Mouse (Mus musculus) G1E (cell line): ENCODE data around the gene Fastkd5. TPM values are rescaled to one million over a fixed set of nuclear protein-coding genes. Genes with fewer than 3 reads are reported as not detected.

ENCODE experiments used
- ATAC-seq: 2 replicates; pipeline ENCODE4 v1.8.0; 2016; ENCODE audit warnings: mild to moderate bottlenecking; ENCODE audit not compliant: insufficient number of reproducible peaks, poor library complexity, low FRiP score, severe bottlenecking; ENCODE audit errors: extremely low read depth
- DNase-seq: peaks from one replicate; pipeline ENCODE4 v3.0.0; 2012; ENCODE audit warnings: low spot score
- H3K27me3 ChIP-seq: 2 replicates; pipeline ENCODE4 v1.6.1; 2012; ENCODE audit warnings: mild to moderate bottlenecking, low read length, inconsistent platforms; ENCODE audit not compliant: insufficient read depth
- H3K36me3 ChIP-seq: replicated peaks from 2 replicates; pipeline ENCODE3; 2012; ENCODE audit warnings: mild to moderate bottlenecking, inconsistent platforms
- H3K4me1 ChIP-seq: 2 replicates; pipeline ENCODE4 v1.6.1; 2012; ENCODE audit warnings: low read depth, low read length, inconsistent platforms, mixed read lengths; ENCODE audit not compliant: insufficient read depth
- H3K4me3 ChIP-seq: 2 replicates; pipeline ENCODE4 v1.5.1; 2012; ENCODE audit warnings: low read depth, mild to moderate bottlenecking, inconsistent platforms, low read length, moderate library complexity, mixed read lengths
- H3K9me3 ChIP-seq: replicated peaks from 2 replicates; pipeline ENCODE4 v1.6.1; 2012; ENCODE audit warnings: inconsistent platforms
- CTCF ChIP-seq: IDR thresholded peaks from 2 replicates; pipeline ENCODE4 v1.5.1; 2012; ENCODE audit warnings: low read depth, low read length, inconsistent platforms, mixed read lengths
- GATA1 ChIP-seq: IDR thresholded peaks from 2 replicates; pipeline ENCODE4 v1.6.1; 2012; ENCODE audit warnings: borderline replicate concordance, low read length, inconsistent platforms, mixed read lengths
- GATA2 ChIP-seq: IDR thresholded peaks from 2 replicates; pipeline ENCODE4 v1.6.1; 2012; ENCODE audit warnings: low read depth, low read length, inconsistent platforms, borderline replicate concordance
- POLR2AphosphoS5 ChIP-seq: IDR thresholded peaks from 2 replicates; pipeline ENCODE4 v1.6.1; 2012; ENCODE audit warnings: low read depth, low read length, inconsistent platforms; ENCODE audit not compliant: insufficient replicate concordance
- TAL1 ChIP-seq: conservative IDR thresholded peaks from 2 replicates; pipeline ENCODE4 v1.6.1; 2012; ENCODE audit warnings: low read depth, low read length, inconsistent platforms, mixed read lengths
- polyA plus RNA-seq: library from polyadenylated mRNA; stranded (reverse); fragments of >175 nt; gene quantifications from 2 replicates; pipeline ENCODE4 v1.2.3, GENCODE M21; 2012
- total RNA-seq, 2 experiments: library from RNA; stranded (forward) in 1 of 2; stranded (reverse) in 1 of 2; fragments of 200-1000 nt in 1 of 2; fragments of >200 nt in 1 of 2; fragmentation: Nextera tagmentation in 1 of 2; gene quantifications; 2 replicates each; pipeline ENCODE4 v1.2.3; 2014 to 2017

Fastkd5 gene
- total and polyA plus RNA-seq, 3 experiments, result 1.3 to 29.9 (median 20.5) TPM

DNA sequence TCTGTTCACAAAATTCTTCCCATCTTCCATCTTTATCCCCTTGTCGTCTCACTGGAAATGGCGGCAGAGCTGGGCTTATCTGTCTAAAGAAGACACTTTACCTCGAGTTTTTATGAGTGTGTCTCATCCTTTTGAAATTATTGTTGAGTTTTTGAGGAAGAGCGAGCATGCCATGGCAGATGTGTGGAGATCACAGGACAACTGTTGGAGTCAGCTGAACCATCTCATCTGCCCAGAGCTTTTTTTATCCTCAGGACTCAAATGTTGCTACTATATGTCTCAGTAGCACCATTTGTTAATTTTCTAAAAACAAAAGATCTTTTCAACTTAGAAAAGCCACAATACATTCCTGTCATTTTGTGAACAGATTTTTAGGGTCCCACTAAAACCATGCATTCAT is 15.4 kb upstream of the Fastkd5 start:
- no peak overlapping the region for H3K4me3 ChIP-seq
- H3K4me1 ChIP-seq, result peaks cover 11% of the 10 kb centered on the region
- ATAC-seq (no peak), DNase-seq (no peak)
- TF ChIP-seq TAL1, result no peak
- no peak for TF ChIP-seq POLR2AphosphoS5
- no peak for TF ChIP-seq GATA1
- no peak for TF ChIP-seq CTCF
- TF ChIP-seq GATA2, result no peak
- H3K27me3 ChIP-seq, result peaks cover 17% of the 10 kb centered on the region
- no peaks in the 10 kb centered on the region for H3K9me3 ChIP-seq
- peaks cover 21% of the 10 kb centered on the region for H3K36me3 ChIP-seq

DNA sequence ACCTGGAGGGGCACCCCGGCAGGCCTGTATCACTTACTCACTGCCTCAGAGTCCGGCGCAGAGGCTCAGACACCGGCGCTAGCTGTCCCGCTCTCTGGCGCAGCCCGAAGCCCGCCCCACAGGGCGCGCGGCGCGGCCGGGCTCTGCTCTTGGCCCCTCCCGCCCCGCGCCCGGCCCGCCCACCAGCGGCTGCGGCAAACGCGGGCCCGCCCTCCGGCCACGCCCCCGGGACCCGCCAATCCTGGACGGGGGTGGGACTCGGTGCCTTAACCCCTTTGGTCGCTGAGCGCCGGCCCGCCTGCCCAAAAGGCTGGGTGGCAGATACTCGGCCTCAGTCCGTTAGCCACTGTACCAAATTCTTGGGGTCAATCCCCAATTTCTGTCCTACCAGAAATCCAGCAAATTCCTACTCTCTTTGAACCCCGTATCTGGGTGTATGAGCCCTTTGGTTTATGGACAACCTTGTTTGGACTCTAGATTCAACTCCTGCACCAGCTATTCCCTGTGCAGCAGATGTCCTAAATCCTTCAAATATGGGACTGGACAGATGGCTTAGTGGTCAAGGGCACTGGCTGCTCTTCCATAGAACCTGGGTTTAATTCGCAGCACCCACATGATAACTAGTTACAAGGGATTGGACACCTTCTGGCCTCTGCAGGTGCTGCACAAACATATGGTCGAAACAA is 13.0 kb upstream of the Fastkd5 start, which contains the start of gene Lzts3:
Gene Lzts3 (minus strand): TSS at position 120 of the 686 bp plus-strand sequence.
- DNase-seq (peak; percentile 96), ATAC-seq (peak; percentile 85)
- Histone ChIP-seq H3K4me3 (peak within 1 kb of the TSS; percentile 74), H3K27me3 (peaks cover 35% of the 10 kb centered on the region), H3K4me1 (peaks cover 17% of the 10 kb centered on the region), H3K9me3 (no peaks in the 10 kb centered on the region), H3K36me3 (peaks cover 8% of the 10 kb centered on the region)
- TF ChIP-seq GATA1 (no peak), GATA2 (no peak)

DNA sequence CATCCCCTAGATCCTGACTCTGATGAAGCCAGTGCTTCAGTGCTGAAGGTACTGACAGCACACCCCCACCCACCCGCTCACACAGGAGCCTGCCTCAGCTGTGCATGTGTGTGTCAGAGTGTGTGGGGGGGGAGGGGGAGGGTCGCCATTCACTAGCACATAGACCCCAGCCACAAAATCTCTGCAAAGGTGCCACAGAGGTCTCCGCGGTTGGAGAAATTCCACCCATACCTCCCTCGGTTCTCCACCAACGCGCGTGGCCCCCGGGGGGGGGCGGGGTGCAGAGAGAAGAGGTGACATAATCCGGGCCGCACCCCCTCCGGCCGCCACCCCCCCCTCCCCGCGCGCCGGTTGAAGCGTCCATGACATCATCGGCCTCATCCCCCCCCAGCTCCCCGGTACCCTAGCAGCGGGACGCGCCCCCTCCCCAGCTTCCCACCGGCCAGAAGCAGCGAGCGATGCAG is 12.4 kb upstream of the Fastkd5 start:
- Histone ChIP-seq H3K4me1 (peaks cover 17% of the 10 kb centered on the region), H3K36me3 (peaks cover 8% of the 10 kb centered on the region), H3K9me3 (no peaks in the 10 kb centered on the region), H3K27me3 (peaks cover 38% of the 10 kb centered on the region), H3K4me3 (peak overlapping the region; percentile 74)
- no peak for TF ChIP-seq TAL1
- ATAC-seq, result no peak
- no peak for DNase-seq

DNA sequence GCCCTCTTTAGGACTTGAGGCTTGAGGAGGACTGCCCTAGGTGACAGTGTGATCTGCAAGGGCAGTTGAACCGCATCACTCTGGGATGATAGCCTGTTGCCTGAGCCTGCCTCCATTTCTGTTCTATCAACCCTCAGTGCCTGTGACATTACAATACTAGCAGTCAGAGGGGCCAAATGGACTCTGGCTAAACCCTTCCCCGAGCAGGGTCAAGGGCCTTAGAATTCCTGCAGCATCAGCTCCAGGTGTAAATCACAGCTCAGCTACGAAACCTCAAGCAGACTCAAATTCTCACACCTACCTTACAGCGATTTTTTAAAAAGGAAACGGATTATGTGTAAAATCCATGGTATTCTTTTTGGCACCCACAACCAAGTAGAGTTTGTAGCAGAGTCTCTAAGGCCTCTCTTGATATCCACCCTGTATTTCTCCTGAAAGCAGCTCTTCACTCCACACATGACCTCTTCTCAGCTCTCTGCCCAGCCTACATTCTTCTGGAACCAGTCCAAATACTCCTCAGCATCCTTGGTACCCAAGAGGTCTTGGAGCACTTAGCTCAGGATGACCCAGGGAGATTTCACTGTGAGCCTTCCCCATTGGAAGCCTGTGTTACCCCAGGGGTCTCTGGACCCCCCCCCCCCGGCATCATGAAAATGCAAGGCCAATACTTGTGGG is 11.7 kb upstream of the Fastkd5 start:
- Histone ChIP-seq H3K9me3 (no peaks in the 10 kb centered on the region), H3K27me3 (peaks cover 43% of the 10 kb centered on the region)
- TF ChIP-seq GATA1, result no peak
- TF ChIP-seq GATA2, result no peak
- no peak for TF ChIP-seq POLR2AphosphoS5

DNA sequence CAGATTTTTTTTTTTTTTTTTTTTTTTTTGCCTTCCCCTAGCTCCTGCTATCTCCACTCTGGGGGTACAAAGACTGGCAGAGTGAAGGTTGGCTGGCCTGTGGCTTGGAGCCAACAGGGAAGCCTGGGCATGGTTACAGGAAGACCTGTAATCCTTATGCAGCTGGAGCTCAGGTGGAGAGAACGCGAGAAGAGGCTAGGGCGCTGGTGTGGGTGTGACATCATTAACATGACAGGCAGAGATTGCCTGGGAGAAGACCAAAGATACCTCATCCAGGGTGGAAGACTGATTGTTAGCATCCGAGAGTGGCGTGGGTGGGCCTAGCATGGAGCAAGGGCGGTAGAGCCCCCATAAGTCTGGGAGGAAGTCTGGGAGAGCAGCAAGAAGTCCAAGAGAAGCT is 9.4 kb upstream of the Fastkd5 start:
- ATAC-seq (no peak), DNase-seq (no peak)
- peaks cover 3% of the 10 kb centered on the region for H3K36me3 ChIP-seq
- no peak for TF ChIP-seq GATA1
- no peak for TF ChIP-seq TAL1
- TF ChIP-seq POLR2AphosphoS5, result no peak
- TF ChIP-seq GATA2, result no peak
- TF ChIP-seq CTCF, result no peak
- no peaks in the 10 kb centered on the region for H3K9me3 ChIP-seq
- peaks cover 28% of the 10 kb centered on the region for H3K4me1 ChIP-seq
- H3K27me3 ChIP-seq, result peaks cover 62% of the 10 kb centered on the region
- H3K4me3 ChIP-seq, result no peak overlapping the region

More for the DNA sequence above, 11.7 kb upstream of the Fastkd5 start:
- ATAC-seq (no peak), DNase-seq (no peak)
- no peak overlapping the region for H3K4me3 ChIP-seq
- peaks cover 17% of the 10 kb centered on the region for H3K4me1 ChIP-seq
- H3K36me3 ChIP-seq, result peaks cover 3% of the 10 kb centered on the region

DNA sequence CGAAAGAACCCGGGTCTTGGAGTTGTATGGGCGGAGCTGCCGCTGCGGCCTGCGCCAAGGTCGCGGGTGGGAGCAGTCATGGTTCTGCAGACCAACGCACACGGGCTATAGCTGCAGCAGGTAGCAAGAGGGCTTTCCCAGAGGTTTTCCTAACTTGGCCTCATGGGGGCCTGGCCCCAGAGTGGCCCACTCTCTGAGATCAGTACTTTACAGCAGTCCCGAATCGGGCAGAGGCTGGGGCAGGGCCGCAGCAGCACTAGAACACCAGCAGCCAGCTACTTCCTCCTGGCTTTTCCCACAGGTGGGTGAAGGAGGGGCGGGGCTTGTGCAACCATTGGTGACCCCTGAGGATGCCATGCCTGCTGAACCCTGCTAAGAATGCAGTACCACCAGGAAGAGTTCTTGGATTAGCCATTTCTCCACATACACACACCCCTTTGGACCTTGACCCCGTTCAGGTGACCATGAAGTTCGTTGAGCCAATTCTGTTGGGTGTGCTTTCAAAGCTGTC is 8.3 kb upstream of the Fastkd5 start:
- Histone ChIP-seq H3K36me3 (peaks cover 3% of the 10 kb centered on the region), H3K4me3 (no peak overlapping the region), H3K9me3 (no peaks in the 10 kb centered on the region), H3K27me3 (peaks cover 71% of the 10 kb centered on the region), H3K4me1 (peaks cover 31% of the 10 kb centered on the region)
- TF ChIP-seq POLR2AphosphoS5, result no peak
- no peak for TF ChIP-seq CTCF
- TF ChIP-seq TAL1, result no peak
- TF ChIP-seq GATA1, result no peak
- no peak for TF ChIP-seq GATA2
- DNase-seq (no peak), ATAC-seq (no peak)
